Mouse (Mus musculus) intestine, embryonic 16.5 days (tissue): ENCODE results near the gene Ing4. TPM values are rescaled to one million over a fixed set of nuclear protein-coding genes. Genes with fewer than 3 reads are reported as not detected.

Experiments used
- ATAC-seq: fragments of 200-750 bp; cut with Nextera tagmentation; 2 replicates; pipeline ENCODE4 v1.8.0; 2017; ENCODE audit warnings: moderate TSS enrichment, moderate library complexity
- H3K27ac ChIP-seq: fragments of 300-500 bp; sonication (generic); 2 replicates; pipeline ENCODE4 v1.5.1; 2014; ENCODE audit warnings: mild to moderate bottlenecking, low read length
- H3K27me3 ChIP-seq: fragments of 300-500 bp; sonication (generic); replicated peaks from 2 replicates; pipeline ENCODE4 v1.6.1; 2014; ENCODE audit warnings: low read length, control low read depth, mixed read lengths; ENCODE audit not compliant: control insufficient read depth, insufficient read depth
- H3K36me3 ChIP-seq: fragments of 300-500 bp; sonication (generic); 2 replicates; pipeline ENCODE4 v1.6.1; 2014; ENCODE audit warnings: low read length, control low read depth; ENCODE audit not compliant: control insufficient read depth, insufficient read depth
- H3K4me1 ChIP-seq: fragments of 300-500 bp; sonication (generic); 2 replicates; pipeline ENCODE4 v1.6.1; 2014; ENCODE audit warnings: low read length, control low read depth, mixed read lengths; ENCODE audit not compliant: control insufficient read depth, insufficient read depth
- H3K4me2 ChIP-seq: fragments of 300-500 bp; sonication (generic); 2 replicates; pipeline ENCODE4 v1.6.1; 2014; ENCODE audit warnings: low read depth, low read length, control low read depth
- H3K4me3 ChIP-seq: fragments of 300-500 bp; sonication (generic); 2 replicates; pipeline ENCODE4 v1.5.1; 2014; ENCODE audit warnings: mild to moderate bottlenecking, low read length
- H3K9ac ChIP-seq: fragments of 300-500 bp; sonication (generic); 2 replicates; pipeline ENCODE4 v1.6.1; 2014; ENCODE audit warnings: low read depth, low read length
- H3K9me3 ChIP-seq: fragments of 300-500 bp; sonication (generic); 2 replicates; pipeline ENCODE4 v1.6.1; 2016; ENCODE audit warnings: low read length, control low read depth; ENCODE audit not compliant: control insufficient read depth
- WGBS: fragments of 180-500 bp; shearing (Covaris S2); extraction: QIAGEN DNeasy Blood & Tissue Kit; methylation state at CpG from one replicate; pipeline ENCODE4 v1.1.7; 2014; 5-methylcytosine and 5-hydroxymethylcytosine counted together
- polyA plus RNA-seq: library from polyadenylated mRNA; unstranded; fragments of >200 nt; fragmentation: Nextera tagmentation; extraction: Ambion mirVana; gene quantifications from 2 replicates; pipeline ENCODE4 v1.2.1, GENCODE M21; 2015

Ing4 gene
- polyA plus RNA-seq, 1 experiment from 2014 or later: 105 TPM

- H3K9ac ChIP-seq: no peak overlapping the region
- H3K4me3 ChIP-seq: no peak overlapping the region
- no peak for ATAC-seq
- 87% methylated on average over 16 of the region's 16 CpGs for WGBS
- H3K36me3 ChIP-seq: peaks cover 40% of the 10 kb centered on the region
- no peaks in the 10 kb centered on the region for H3K9me3 ChIP-seq
- H3K4me2 ChIP-seq: no peak overlapping the region
- no peaks in the 10 kb centered on the region for H3K4me1 ChIP-seq
- H3K27me3 ChIP-seq: no peaks in the 10 kb centered on the region
- H3K27ac ChIP-seq: no peak overlapping the region
These were observed 8.0 kb upstream of the Ing4 start for GRCm38 (mm10) chr6:125031604-125032003.

DNA sequence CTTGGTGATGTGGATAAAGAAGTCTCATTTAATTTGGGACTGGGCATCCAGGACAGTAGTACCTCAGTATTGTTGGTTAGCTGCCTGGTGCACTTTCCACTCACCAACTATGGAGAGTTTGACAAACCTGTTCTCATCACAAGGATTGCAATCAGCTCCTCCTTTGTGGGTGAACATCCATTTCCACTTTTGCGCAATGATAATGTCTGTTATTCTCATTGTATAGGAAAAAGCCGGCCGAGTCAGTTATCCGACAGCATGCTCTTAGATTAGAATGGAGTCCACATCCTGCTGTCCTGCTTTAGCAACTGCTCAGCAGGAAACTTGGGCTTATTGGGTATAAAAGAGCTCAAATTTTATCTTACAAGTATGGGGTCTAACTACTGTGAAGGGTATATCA lies 894 bp upstream of the Ing4 start:
- peaks cover 15% of the 10 kb centered on the region for H3K4me1 ChIP-seq
- H3K36me3 ChIP-seq: peaks cover 17% of the 10 kb centered on the region
- peak overlapping the region; percentile 67 for H3K4me2 ChIP-seq
- peak overlapping the region; percentile 72 for H3K27ac ChIP-seq
- no peaks in the 10 kb centered on the region for H3K9me3 ChIP-seq
- 93% methylated on average over 4 of the region's 4 CpGs for WGBS
- peak overlapping the region; percentile 43 for H3K4me3 ChIP-seq
- ATAC-seq: no peak
- peak overlapping the region; percentile 52; the same call in 1 of the 2 replicates for H3K9ac ChIP-seq
- no peaks in the 10 kb centered on the region for H3K27me3 ChIP-seq

GRCm38 (mm10) chr6:125039131-125039530 lies 429 bp upstream of the Ing4 start:
- Histone ChIP-seq H3K4me1 (peaks cover 15% of the 10 kb centered on the region), H3K4me2 (peak overlapping the region; percentile 67), H3K36me3 (peaks cover 14% of the 10 kb centered on the region), H3K27me3 (no peaks in the 10 kb centered on the region), H3K4me3 (peak overlapping the region; percentile 43), H3K9me3 (no peaks in the 10 kb centered on the region), H3K9ac (peak overlapping the region; percentile 52), H3K27ac (peak overlapping the region; percentile 72)
- WGBS: 6% methylated on average over 8 of the region's 8 CpGs
- peak; percentile 22 for ATAC-seq

DNA sequence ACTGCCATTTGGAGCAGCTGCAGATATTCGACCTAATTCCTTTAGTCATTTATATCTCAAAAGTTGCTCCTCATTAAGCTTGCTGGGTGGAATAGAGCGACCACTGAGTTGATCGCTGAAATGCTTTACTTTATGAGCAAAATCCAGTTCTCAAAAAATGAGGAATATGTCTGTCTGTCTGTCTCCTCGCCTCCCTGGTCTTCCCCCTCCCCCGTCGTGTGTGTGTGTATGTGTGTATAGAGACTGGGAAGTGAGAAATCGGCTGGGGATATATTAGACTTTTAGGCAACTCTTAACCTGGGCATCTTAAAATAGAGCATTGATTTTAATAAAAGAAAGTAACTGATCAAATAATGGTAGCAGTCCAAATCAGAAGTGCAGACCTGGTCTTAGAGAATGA lies 661 bp downstream of the Ing4 start:
- Histone ChIP-seq H3K9me3 (no peaks in the 10 kb centered on the region), H3K27me3 (no peaks in the 10 kb centered on the region), H3K9ac (peak overlapping the region; percentile 77), H3K27ac (peak overlapping the region; percentile 50; the same call in 1 of the 2 replicates), H3K4me1 (peaks cover 15% of the 10 kb centered on the region), H3K4me2 (peak overlapping the region; percentile 86), H3K36me3 (peaks cover 12% of the 10 kb centered on the region), H3K4me3 (peak overlapping the region; percentile 71)
- 10% methylated on average over 7 of the region's 7 CpGs for WGBS
- ATAC-seq: no peak

GRCm38 (mm10) chr6:125041047-125041446 lies 1.5 kb downstream of the Ing4 start:
- H3K4me2 ChIP-seq: no peak overlapping the region
- H3K4me3 ChIP-seq: no peak overlapping the region
- H3K9me3 ChIP-seq: no peaks in the 10 kb centered on the region
- peaks cover 15% of the 10 kb centered on the region for H3K4me1 ChIP-seq
- H3K9ac ChIP-seq: no peak overlapping the region
- H3K27ac ChIP-seq: peak overlapping the region; percentile 55; the same call in 1 of the 2 replicates
- 73% methylated on average over 7 of the region's 7 CpGs for WGBS
- ATAC-seq: no peak
- H3K36me3 ChIP-seq: peaks cover 7% of the 10 kb centered on the region; the same call in 1 of the 2 replicates
- H3K27me3 ChIP-seq: no peaks in the 10 kb centered on the region

DNA sequence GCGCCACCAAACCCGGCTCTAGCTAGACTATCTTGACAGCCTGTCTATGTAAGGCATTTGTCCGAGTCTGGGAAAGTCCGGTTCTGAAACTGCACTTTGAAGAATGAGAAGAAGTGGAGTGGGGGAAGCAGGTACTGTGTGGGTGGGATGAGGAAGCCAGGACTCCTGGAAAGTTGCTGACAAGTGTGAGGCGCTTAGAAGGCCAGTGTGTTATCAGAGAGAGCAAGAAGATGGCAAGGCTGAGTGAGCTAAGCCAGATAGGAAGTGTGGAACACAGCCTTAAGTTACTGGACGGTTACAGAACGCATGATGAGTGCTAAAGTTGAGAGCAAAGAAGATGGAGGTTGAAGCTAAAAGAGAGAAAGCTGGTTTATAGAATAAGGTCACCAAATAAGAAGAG lies 2.5 kb downstream of the Ing4 start:
- Histone ChIP-seq H3K9ac (no peak overlapping the region), H3K36me3 (peaks cover 7% of the 10 kb centered on the region; the same call in 1 of the 2 replicates), H3K4me1 (peaks cover 15% of the 10 kb centered on the region), H3K4me2 (no peak overlapping the region), H3K27me3 (no peaks in the 10 kb centered on the region), H3K27ac (no peak overlapping the region), H3K9me3 (no peaks in the 10 kb centered on the region), H3K4me3 (no peak overlapping the region)
- ATAC-seq: no peak
- WGBS: 92% methylated on average over 7 of the region's 7 CpGs

DNA sequence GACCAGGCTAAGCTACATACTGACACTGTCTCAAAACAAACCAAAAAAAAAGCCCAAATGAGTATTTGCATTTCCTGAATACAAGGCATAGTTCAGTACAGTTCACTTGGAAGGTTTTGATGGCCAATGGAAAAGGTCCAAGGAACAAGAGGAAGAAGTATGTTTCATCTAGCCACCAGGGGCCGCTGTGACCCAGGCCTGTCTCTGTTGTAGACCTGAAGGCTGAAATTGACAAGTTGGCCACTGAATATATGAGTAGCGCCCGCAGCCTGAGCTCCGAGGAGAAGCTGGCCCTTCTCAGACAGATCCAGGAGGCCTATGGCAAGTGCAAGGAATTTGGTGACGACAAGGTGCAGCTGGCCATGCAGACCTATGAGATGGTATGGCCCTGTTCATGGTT lies 7.1 kb downstream of the Ing4 start:
- Histone ChIP-seq H3K9me3 (no peaks in the 10 kb centered on the region), H3K4me3 (no peak overlapping the region), H3K4me2 (no peak overlapping the region), H3K27ac (no peak overlapping the region), H3K4me1 (no peaks in the 10 kb centered on the region), H3K27me3 (no peaks in the 10 kb centered on the region), H3K9ac (no peak overlapping the region), H3K36me3 (peaks cover 18% of the 10 kb centered on the region)
- WGBS: 30% methylated on average over 5 of the region's 5 CpGs
- ATAC-seq: peak; percentile 48

DNA sequence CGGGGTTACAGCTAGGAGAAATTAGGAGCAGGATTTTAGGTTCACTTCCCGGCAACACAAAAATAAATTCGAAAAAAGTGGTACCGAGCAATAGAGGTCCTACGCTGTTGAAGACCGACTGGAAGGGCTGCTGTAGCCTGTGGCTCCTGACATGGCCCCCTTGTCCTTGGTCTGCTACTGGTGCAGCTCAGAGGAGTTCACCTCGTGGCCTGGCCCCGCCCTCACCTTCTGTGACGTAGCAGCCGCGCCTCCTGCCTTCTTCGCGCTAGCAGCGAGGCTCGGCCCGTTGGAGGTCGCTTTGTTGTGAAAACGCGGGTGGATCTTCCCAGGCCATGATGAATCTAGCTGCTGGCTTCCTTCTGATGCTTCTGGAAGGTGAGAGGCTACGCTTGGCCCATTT lies 10.1 kb downstream of the Ing4 start, which contains the start of gene Acrbp:
TSS of gene Acrbp (plus strand) at position 12 of the 400 bp plus-strand sequence.
- 33% methylated on average over 20 of the region's 20 CpGs for WGBS
- peaks cover 15% of the 10 kb centered on the region; the same call in 1 of the 2 replicates for H3K36me3 ChIP-seq
- ATAC-seq: peak; percentile 51

DNA sequence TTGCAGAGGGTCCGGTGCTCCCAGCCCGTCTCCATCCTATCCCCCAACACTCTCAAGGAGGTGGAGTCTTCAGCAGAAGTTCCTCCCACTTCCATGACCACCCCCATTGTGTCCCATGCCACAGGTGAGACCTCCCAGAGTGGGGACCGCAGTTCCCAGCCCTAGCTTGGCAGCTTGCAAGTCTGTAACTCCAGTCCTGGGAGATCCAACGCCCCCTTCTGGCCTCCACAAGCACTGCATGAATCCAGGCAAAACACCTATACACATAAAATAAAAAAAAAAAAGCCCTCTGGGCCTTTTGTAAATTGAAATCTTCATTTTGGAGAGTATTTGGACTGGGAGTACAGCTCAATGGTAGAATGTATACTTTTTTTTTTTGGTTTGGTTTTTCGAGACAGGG lies 11.7 kb downstream of the Ing4 start:
- no peaks in the 10 kb centered on the region for H3K9me3 ChIP-seq
- WGBS: 72% methylated on average over 5 of the region's 5 CpGs
- no peak for ATAC-seq
- no peak overlapping the region for H3K9ac ChIP-seq
- H3K4me3 ChIP-seq: no peak overlapping the region
- no peak overlapping the region for H3K4me2 ChIP-seq
- no peak overlapping the region for H3K27ac ChIP-seq
- H3K36me3 ChIP-seq: peaks cover 11% of the 10 kb centered on the region; the same call in 1 of the 2 replicates
- H3K27me3 ChIP-seq: no peaks in the 10 kb centered on the region
- H3K4me1 ChIP-seq: no peaks in the 10 kb centered on the region

More for the DNA sequence above, 10.1 kb downstream of the Ing4 start, which contains the start of gene Acrbp:
- Histone ChIP-seq H3K4me2 (no peak within 1 kb of the TSS), H3K9me3 (no peaks in the 10 kb centered on the region), H3K27me3 (no peaks in the 10 kb centered on the region), H3K9ac (no peak within 1 kb of the TSS), H3K27ac (no peak within 1 kb of the TSS), H3K4me3 (no peak within 1 kb of the TSS), H3K4me1 (no peaks in the 10 kb centered on the region)

DNA sequence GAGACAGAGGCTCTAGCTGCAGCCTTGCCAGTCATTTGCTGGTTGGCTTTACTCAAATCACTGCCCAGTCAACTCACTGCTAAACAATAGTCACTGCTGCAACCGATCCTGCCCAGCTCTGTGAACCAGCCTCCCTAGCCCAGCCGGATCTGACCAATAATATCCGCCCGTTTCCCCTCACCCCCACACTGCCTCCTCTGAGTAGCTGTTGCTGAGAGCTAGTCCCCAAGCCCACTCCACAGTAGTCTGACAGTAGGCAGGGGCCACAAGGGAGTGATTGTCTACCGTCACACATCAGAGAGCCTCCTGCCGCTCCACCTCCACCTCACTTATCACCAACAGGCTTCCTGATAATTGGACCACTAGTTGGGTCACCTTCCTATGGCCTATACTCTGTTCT lies 21.9 kb downstream of the Ing4 start:
- 41% methylated on average over 6 of the region's 6 CpGs for WGBS
- 0 out of 2 replicates have a peak overlapping the region, but pooled peaks have one; percentile 37 for H3K9ac ChIP-seq
- 0 out of 2 replicates have a peak, but pooled peaks cover 6% of the 10 kb centered on the region for H3K4me1 ChIP-seq
- no peaks in the 10 kb centered on the region for H3K36me3 ChIP-seq
- H3K27me3 ChIP-seq: no peaks in the 10 kb centered on the region
- H3K27ac ChIP-seq: no peak overlapping the region
- H3K9me3 ChIP-seq: no peaks in the 10 kb centered on the region
- no peak for ATAC-seq
- no peak overlapping the region for H3K4me3 ChIP-seq
- H3K4me2 ChIP-seq: no peak overlapping the region
